Mouse (Mus musculus) right cerebral cortex, postnatal 36 days (tissue): ENCODE results near the gene Areg.

Experiments used
- DNase-seq, 2 experiments: peaks; one replicate each; pipeline ENCODE4 v3.0.0; 2022; ENCODE audit warnings: low spot score in 2 of 2, mixed read lengths in 1 of 2

Areg gene

DNA sequence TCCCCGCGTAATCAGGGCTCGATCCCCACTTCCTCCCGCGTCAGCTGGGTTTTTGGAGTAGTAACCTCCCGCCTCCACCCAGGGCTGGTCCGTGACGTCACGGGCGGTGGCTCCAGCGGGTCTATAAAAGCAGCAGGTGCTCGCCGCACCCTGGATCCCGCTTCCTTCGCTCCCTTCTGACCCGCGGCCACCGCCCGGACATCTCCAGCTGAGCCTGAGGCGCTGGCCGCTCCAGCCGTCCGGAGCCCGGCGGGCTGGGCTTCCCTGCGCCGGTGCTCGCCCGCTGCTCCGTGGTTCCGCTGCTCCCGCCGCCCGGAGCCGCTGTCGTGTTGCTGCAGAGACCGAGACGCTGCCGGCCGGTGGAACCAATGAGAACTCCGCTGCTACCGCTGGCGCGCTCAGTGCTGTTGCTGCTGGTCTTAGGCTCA, at the start of gene Areg:
Gene Areg, plus strand, starts transcription at position 154 of the 428 bp plus-strand sequence.
- DNase-seq: peak; percentile 5 to 16

DNA sequence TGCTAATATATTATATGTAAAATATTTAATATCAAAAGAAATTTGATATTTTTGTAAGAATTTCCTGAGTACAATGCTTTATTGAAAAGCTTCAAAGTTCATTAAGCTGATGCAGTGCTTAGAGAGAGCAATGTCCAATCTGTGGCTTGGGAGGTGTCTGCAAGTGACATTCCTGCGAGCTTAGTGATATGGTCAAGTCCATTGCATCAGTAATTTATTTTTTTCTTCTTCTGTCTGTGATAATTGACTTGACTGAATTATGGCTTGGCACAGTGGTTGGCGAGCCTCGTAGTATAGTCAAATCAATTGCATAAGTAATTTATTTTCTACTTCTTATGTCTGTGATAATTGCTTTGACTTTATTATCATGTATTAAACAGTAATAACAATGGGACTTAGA, 49.1 kb upstream of the Areg start:
- DNase-seq: no peak

DNA sequence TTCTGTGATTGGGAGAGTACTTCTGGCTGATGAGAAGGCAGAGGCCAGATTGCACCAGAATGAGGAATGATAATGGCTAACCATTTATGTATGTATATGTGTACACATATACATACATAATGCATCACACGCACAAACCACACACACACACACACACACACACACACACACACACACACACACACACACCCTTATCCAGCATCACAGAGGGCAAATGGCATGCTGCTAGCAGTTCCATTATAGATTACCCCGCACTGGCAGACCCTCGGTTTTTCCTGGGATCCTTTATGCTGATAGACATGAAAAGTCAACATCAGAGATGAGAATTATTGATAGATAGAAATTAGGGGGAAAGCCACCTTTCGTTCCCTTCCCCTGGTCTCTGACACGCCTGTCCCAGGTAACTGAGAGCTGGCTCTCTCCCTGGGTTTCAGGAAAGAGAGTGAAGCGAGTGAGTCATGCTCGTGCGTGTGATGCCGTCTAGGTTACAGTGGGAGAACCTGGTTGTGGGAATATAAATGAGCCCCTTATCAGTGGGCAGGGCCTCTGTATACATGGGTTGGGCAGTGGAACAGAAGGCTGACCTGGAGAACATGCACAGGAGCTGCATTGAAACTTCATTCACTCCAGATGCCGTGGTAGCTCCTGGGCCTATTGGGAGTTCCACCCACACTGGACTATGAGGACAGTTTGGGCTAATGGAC, 41.3 kb upstream of the Areg start:
- DNase-seq: no peak

DNA sequence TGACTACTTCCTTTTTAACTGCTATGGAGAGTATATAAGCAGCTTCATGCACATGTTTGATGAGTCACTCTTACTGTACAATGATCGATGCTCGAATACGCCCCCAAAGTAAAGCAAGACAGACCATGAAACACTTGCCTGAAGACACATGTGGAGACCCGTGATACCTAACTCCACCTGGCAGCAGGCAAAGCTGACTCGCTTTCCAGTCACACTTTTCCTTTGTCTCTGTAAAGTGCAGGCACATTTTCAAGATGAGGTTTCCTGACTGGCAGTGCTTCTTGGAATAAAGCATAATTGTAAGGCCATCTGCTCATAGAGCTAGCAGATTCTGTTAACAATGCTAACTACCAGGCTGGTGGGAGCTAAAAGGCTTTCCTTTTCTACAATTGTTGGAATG, 37.7 kb upstream of the Areg start:
- DNase-seq: no peak

DNA sequence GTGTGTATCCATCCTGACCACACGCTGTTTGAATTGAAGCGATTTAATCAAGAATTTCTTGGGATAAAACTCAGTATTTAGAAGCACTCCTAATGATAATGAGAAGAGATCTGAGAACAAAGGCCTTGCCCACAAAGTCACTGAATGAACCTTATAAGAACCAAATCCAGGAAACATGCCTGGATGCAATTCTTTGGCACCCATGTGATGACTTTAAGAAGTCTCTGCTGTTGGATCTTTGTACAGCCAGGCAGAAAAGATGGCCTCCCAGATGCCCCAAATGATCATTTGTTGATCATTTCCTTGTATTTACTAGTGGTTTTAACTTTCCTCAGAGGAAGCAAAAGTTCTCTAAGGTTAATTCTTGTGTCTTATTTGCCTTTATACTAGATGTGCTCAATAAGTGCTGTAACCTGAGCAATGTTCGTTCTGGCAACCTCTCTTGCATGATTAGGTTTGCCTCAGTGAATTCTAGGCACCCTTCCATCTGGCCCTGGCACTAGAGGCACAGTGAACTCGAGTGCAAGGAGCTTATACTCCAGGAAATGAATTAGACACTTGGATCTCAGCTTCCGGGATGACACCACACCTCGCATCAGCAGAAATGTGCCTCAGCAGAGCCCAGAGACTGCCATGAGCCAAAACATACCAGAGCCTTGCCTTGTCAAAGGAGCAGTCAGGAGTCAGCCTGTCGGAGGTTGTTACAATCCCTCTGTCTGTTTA, 35.3 kb upstream of the Areg start:
- no peak for DNase-seq

DNA sequence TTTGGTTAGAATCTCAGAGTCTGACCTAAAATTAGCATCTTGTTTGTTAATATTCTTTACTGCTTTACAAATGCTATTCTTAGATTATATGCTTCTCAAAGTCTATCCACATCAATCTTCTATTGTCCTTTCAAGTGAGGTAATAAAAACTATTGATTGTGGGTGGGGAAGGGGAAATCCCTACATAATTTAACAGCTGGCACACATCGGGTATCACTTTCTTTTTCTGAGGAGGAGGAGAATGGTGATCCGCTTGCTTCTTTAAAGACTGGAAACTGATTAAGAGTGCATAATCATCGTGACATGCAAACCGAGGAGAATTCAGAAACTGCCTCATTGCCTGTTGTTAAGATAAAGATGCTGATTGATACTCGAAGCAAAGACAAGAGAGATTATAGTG, 33.2 kb upstream of the Areg start:
- DNase-seq: no peak

DNA sequence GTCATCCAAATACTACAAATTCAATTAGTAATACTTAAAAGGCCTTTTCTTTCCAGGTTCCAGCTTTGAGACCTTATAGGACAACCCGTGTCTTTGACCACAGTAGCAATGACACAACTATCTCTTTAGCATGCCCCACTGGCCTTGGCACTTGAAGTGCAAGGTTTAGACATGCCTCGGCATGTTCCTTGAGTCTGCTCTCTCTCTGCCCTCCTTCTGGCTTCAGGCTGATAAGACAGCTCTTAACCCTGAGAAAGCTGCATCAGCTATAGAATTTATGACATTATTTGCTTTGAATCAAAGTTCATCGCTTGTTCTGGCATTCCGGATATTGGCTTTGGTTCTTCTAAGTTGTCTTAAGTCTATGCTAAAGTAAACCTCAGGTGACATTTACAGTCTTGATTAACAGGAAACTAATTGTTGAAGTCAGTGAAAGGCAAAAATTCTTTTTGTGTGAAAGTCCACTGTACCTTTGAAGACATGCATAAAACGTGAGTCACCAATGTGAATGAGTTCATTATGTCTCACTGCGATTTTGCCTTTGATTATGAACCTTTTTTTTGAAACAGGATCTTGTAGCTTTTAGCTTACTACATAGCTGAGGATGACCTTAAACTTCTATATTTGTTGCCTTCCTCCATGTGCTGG, 29.3 kb upstream of the Areg start:
- no peak for DNase-seq

DNA sequence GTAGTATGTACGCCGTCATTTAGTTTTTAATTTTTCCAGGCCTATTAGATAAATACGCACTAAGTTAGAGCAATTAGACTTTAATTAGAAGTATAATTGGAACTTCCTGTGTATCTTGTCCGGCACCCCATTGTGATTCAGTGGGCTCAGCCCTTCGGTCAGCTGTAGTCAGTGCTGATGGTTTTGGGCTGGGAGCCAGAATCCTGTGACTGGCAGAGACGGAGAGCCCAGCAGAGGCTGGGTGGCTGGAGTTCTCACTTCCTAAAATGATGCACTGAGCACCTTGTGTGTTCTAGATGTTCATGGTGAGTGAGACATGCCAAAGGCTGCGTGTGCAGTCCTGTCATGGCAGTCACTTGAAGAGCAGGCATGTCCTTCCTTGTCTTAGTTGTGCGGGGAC, 28.4 kb upstream of the Areg start:
- DNase-seq: no peak

DNA sequence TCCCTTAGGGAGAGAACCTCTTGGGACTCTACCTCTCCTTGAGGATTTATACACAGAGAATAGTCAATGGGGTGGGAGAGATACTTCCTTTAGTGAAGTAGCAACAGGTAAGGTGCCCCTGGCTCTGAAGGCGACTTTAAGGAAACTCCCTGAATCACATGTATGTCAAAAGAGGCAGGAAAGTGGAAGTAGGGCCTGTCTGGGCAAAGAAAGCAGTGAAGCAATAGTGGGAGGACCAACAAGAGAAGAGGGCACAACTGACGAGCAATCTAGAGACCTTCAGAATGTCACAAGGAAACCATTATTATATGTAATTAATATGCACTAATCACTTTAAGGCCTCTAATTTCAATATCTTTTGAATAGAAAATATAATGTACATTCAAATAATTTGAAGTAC, 25.4 kb upstream of the Areg start:
- DNase-seq: no peak

DNA sequence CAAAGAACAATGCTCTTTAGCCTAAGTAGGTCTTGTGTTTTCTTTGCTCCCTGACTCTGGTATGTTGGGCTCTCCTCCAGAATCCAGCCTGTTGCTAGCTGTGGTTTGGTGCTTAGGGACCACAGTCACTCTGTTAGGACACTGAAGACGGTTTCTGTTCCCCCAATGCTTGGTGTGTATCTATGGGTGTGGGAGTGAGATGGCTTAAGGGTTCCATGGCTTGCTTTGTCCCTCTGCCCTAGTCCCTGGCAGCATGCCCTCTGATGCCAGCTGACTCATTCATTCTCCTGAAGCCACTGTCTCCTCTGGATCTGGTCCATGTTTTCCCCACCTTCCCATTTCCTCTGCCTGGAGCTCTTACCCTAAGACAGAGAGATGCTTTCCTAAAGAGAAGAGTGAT, 24.8 kb upstream of the Areg start:
- DNase-seq: no peak

DNA sequence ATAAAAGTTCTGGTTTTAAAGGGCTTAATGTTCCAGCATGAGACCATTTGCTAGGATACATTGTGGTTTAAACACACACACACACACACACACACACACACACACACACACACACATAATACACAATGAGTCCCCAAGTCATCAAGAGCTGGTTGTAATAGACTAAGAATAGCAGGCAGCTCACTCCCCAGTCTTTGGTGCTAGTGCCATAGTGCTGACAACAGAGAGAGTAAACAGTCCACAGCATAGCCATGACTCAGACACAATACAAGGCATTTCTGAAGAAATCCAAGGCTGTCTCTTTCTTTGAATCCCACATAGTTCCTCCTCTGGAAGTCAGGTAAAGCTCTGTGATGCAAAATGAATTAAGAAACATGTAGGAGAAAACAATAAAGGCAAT, 20.8 kb upstream of the Areg start:
- DNase-seq: no peak

DNA sequence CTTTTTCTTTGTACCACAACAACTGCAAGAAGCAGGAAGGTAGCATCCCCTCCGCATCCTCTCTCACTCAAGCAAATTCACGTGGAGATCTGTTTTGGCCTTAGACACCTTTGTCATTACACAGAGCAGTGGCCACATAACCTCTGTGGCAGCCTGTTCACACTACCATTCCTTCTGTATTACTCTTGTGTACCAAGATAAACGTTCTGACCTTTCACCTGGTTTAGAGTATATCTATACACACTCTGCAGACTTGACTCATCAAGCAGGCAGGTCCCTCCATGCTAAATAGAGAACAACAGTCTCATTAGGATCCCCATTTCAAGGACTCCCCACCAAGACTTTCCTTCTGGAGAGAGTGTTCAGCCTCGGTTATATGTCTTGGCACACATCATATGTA, 16.0 kb upstream of the Areg start:
- DNase-seq: no peak

DNA sequence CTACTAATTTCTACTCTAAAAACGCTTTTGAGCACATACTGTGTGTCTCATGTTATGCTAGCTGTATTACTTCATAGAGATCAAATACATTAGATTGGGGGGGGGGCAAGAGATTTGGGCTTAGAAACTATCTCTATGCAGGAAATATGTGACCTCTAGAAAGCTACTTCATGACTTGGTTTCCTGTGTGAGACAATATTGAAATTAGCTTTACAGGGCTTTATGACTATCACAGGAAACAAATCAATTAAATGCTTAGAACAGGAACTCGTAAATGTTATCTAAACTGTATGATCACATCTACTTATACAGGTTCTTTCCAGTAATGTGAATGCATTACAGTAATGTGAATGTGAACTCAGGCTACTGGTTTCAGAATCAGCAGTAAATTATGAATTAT, 15.3 kb upstream of the Areg start:
- no peak for DNase-seq

DNA sequence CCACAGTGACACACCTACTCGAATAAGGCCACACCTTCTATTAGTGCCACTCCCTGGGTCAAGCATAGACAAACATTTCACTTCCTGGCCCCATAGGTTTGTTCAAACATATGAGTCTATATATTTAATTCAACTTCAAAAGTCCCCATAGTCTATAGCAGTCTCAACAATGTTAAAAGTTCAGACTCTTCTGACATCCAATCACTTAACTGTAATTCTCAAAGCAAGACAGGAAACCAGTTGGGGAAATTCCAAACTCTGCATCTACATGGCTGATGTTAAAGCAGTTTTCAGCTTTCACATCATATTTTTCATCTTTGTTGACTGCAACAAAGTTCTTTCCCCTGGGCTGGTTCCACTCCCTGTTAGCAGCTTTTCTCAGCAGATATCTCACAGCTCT, 12.8 kb upstream of the Areg start:
- no peak for DNase-seq

DNA sequence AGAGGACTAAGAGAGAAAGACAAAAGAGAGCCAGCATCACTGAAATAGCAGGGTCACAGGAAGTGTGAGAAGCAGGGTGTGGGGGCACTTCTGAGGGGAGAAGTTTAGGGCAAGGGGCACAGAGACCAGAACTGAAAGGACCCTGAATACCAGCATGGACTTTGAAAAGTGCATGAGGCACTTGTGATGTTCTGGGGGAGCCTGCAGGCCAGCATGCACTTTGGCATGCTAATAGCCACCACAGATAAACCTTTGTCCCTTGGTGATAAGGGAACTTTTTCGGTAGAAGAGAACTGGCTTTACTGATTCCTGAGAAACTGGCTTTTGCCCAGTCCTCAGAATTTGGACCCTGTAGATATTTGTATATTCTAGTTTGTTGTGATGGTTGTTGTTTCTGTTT, 4.4 kb upstream of the Areg start:
- no peak for DNase-seq

DNA sequence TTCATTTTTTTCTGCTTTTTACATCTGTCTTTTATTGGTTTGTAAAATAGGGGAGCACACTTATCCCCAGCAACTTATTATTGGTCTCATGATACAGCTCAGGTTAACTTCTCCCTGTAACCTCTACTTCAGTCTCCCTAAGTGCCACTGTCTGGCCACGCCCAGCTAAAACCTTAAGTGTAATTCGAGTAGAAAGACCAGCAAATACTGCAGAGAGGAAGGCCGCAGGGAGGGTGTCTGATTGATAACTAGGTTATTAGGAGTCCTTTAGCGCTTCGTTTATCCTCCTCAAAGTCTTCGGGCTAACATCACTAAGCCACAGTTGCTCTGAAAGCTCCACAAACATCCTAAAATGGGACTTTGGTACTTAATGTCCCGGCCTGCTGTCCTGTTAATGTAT, 429 bp upstream of the Areg start:
- no peak for DNase-seq

DNA sequence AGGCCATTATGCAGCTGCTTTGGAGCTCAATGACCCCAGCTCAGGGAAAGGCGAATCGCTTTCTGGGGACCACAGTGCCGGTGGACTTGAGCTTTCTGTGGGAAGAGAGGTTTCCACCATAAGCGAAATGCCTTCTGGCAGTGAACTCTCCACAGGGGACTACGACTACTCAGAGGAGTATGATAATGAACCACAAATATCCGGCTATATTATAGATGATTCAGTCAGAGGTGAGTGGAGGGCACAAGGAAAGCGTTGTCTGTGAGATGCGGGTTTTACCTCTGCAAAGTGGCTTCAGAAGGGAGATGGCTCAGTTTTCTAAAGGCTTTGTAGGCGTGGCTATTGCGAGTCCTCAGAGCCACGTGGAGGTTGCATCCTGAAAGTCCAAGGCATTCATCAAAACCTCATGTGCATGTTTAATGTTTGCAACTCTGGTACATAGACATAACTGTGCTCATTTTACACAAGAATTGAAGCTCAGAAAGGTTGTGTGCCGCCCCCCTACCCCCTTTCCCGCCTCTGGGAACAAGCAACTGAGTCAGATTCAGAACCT, 1.6 kb downstream of the Areg start:
- DNase-seq: no peak

DNA sequence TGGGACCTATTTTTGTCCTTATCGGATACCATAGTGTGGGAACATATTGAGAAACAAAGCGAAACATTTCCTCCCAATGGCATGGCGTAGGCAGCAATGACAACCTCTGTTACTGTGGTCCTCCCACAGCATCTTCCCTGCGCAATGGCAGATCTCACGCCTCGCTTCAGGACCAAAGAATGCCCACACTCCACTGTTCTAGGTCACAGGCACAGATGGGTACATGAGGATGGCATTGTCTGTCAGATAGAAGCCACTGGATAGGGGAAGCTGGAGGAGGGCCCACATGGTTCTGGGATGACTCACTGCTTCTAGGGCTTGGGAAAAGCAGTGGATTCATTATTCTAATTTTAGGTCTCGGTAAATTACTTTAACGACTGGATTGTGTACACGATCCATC, 5.6 kb downstream of the Areg start:
- peak; percentile 3 to 8 for DNase-seq

DNA sequence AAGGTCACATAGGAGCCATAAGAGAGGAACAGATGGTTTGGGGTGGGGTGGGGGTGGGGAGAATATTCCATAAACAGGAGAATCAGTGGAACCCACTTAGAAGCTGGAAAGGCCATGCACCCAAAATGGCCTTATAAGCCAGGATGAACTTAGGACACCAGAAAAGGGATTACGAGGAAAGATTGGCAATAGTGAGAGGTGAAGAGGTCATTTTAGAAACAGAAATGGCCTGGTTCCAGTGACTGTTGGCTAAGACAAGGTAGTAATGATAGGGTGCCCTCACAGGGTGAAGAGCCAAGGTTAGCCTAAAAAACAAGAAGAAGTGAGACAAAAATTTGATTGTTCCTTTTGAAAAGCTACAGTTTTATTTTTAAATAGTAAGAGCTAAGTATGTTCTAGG, 7.6 kb downstream of the Areg start:
- DNase-seq: no peak

DNA sequence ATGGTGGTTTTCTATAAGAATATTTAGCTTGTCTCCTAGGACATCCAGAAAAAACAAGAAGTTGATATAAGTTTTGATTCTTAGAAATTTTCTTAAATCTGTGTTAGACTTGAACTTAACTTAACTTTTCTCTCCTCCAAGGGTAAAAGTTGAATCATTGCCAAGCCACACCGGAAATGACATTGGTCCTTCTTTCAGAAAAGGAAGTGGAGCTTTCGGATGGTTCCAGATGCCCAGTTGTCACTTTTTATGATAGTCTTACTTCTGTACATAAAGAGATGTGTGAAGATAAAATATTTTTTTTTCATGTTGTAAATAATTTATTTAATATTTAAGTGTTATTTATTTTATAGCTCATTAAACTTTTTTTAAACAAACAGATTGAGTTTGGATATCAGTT, 8.7 kb downstream of the Areg start:
- DNase-seq: no peak

DNA sequence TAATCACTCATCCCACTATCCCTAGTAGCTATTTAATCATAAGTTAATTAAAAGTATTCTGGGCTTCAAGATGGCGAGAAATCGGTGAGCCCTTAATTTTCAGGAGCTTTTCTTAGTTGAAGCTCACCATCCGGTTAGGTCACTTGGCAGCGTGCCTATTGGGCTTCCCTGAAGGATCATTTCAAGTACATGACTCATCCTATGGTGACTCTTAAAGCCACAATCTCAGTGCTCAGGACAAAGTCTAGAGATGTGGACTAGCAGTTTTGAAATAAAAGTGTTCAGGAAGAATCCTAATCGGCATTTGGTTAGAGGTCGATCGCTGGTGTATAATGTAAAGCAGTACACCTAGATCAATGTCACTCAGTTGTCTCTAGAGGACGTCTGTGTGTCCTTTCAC, 17.3 kb downstream of the Areg start:
- DNase-seq: no peak

DNA sequence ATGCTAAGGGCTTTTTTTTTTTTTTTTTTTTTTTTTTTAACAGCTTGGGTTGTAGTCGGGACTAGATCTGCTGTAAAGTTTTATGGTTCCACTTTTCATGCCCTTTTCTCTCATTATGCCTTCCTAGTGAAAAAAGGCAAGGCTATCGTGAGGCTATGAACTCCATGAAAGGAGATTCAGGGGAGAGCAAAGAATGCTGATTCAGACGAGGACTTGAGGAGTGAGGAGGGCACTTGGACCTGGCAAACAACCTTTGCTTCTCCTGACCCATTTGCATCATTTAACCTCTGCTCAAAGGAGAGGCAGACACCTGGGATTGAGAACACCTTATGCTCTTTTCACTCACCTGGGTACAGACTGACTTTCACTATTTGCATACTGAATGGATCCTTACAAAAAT, 17.8 kb downstream of the Areg start:
- DNase-seq: no peak

DNA sequence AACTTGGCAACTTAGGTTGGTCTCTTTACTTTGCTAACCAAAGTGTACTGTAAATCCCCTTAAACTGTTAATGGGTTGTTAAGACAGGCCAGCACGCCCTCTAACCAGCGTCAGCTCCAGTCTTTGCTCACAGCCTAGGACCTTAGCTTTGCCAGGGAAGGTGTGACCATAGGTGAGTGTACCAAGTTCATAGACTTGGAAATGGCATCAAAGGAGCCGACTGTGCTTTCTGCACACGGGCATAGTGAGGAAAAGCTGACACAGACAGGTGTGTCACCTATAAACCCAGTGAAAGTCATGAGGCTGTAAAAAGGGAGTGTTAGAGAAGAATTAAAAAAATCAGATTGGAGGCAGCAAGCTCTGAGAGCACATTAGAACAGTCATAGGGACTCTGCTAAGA, 23.4 kb downstream of the Areg start:
- no peak for DNase-seq
